Mouse (Mus musculus): ENCODE data around the gene Nav2. TPM values are rescaled to one million over a fixed set of nuclear protein-coding genes. Genes with fewer than 3 reads are reported as not detected.

Nav2 gene
- total and polyA plus RNA-seq, 3 experiments = 2.0 to 2.7 TPM; not detected in 1

GRCm38 (mm10) chr7:49046347-49046989 is 138.0 kb downstream of the Nav2 start:
- DNase-seq (ENCODE audit: low read depth, low spot score) = no peak
- H3K4me1 ChIP-seq (ENCODE audit: control insufficient read depth in 1 of 2, insufficient read depth in 2 of 2, low read length in 2 of 2) = no peaks in the 10 kb centered on the region
- H3K79me2 ChIP-seq (ENCODE audit: control insufficient read depth, insufficient read depth, low read length, poor library complexity) = no peaks in the 10 kb centered on the region
- H3K27ac ChIP-seq (ENCODE audit: control insufficient read depth, low read depth, low read length) = no peak overlapping the region
- no peaks in the 10 kb centered on the region for H3K36me3 ChIP-seq (ENCODE audit: control insufficient read depth in 1 of 2, insufficient read depth in 2 of 2, low read length in 2 of 2)
- TF ChIP-seq CHD1 (IDR thresholded peaks at IDR 0.05; ENCODE audit: low read depth, low read length) = no peak
- no peaks in the 10 kb centered on the region for H3K27me3 ChIP-seq (ENCODE audit: control insufficient read depth in 1 of 2, insufficient read depth in 2 of 2, low read length in 2 of 2)
- H3K9ac ChIP-seq (ENCODE audit: control insufficient read depth, low read depth, low read length, poor library complexity, severe bottlenecking) = no peak overlapping the region
- H3K9me3 ChIP-seq (replicated peaks; ENCODE audit: insufficient read depth, low read length) = no peaks in the 10 kb centered on the region
- no peak overlapping the region for H3K4me3 ChIP-seq (ENCODE audit: control insufficient read depth in 1 of 2, insufficient read depth in 1 of 2, low read depth in 2 of 2, low read length in 2 of 2)

- Histone ChIP-seq H3K27ac (ENCODE audit: control insufficient read depth, low read depth, low read length) (no peak overlapping the region), H3K9ac (ENCODE audit: control insufficient read depth, low read depth, low read length, poor library complexity, severe bottlenecking) (no peak overlapping the region), H3K4me1 (ENCODE audit: control insufficient read depth in 1 of 2, insufficient read depth in 2 of 2, low read length in 2 of 2) (no peaks in the 10 kb centered on the region), H3K27me3 (ENCODE audit: control insufficient read depth in 1 of 2, insufficient read depth in 2 of 2, low read length in 2 of 2) (no peaks in the 10 kb centered on the region), H3K9me3 (replicated peaks; ENCODE audit: insufficient read depth, low read length) (no peaks in the 10 kb centered on the region), H3K36me3 (ENCODE audit: control insufficient read depth in 1 of 2, insufficient read depth in 2 of 2, low read length in 2 of 2) (no peaks in the 10 kb centered on the region), H3K4me3 (ENCODE audit: control insufficient read depth in 1 of 2, insufficient read depth in 1 of 2, low read depth in 2 of 2, low read length in 2 of 2) (no peak overlapping the region), H3K79me2 (ENCODE audit: control insufficient read depth, insufficient read depth, low read length, poor library complexity) (no peaks in the 10 kb centered on the region)
- TF ChIP-seq USF1 (IDR thresholded peaks at IDR 0.05; ENCODE audit: low read depth, low read length) (no peak), JUND (IDR thresholded peaks at IDR 0.05; ENCODE audit: low read depth, low read length) (no peak), EP300 (IDR thresholded peaks at IDR 0.05; ENCODE audit: low read depth in 1 of 2, low read length in 2 of 2) (no peak), CTCF (IDR thresholded peaks at IDR 0.05 in 2 of 3, conservative IDR thresholded peaks at IDR 0.05 in 1 of 3; ENCODE audit: control insufficient read depth in 1 of 3, insufficient read depth in 1 of 3, low read depth in 2 of 3, low read length in 3 of 3, poor library complexity in 1 of 3, severe bottlenecking in 1 of 3) (no peak), ZMIZ1 (IDR thresholded peaks at IDR 0.05; ENCODE audit: low read depth, low read length) (no peak), MAX (IDR thresholded peaks at IDR 0.05; ENCODE audit: low read length) (no peak), TCF12 (IDR thresholded peaks at IDR 0.05; ENCODE audit: low read depth, low read length) (no peak), MYB (IDR thresholded peaks at IDR 0.05; ENCODE audit: low read depth, low read length) (no peak)
- no peak for DNase-seq (ENCODE audit: low read depth, low spot score)
These were observed 138.8 kb downstream of the Nav2 start for GRCm38 (mm10) chr7:49047336-49047735.

DNA sequence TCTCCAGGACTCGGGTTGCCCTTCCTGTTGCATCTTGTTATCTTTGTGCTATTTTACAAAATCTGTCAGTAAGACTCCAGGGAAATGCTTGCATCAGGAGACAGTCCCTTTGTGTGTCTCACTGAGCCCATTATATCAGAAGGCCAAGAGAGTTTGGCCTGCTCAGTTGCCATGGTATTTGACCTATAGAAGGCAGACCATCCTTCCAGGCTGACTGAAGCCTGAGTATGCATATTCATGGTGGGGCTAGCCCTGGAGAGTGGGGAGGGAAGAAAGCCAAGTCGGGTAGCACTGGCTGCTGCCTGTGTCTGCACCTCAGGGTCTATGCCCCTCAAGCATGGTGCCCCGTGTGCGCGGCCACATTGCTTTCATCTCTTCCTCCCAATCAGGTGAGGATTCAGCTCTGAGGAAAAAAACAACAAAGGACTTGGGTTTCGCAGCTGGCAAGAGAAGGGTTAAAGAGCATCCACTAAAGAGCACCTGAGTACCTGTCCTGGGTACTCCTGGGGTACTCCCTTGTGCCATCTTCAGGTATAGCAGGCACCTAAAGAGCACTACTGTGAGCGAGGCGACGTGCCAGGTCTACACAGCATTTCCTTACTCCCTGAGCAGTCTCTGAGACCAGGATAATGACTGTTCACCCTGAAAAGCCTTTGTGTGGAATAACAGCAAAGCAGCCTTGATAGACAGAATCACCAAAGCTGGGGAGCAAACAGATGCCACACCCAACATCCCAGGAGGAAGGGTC is 144.5 kb downstream of the Nav2 start:
- no peak overlapping the region for H3K9ac ChIP-seq (ENCODE audit: control insufficient read depth, low read depth, low read length, poor library complexity, severe bottlenecking)
- no peak overlapping the region for H3K4me3 ChIP-seq (ENCODE audit: control insufficient read depth in 1 of 2, insufficient read depth in 1 of 2, low read depth in 2 of 2, low read length in 2 of 2)
- H3K27ac ChIP-seq (ENCODE audit: control insufficient read depth, low read depth, low read length) = no peak overlapping the region
- TF ChIP-seq TCF12 (IDR thresholded peaks at IDR 0.05; ENCODE audit: low read depth, low read length) (no peak), MYC (IDR thresholded peaks at IDR 0.05; ENCODE audit: low read depth, low read length) (no peak), NELFE (IDR thresholded peaks at IDR 0.05; ENCODE audit: low read depth, low read length) (no peak), MYB (IDR thresholded peaks at IDR 0.05; ENCODE audit: low read depth, low read length) (no peak), NRF1 (IDR thresholded peaks at IDR 0.05; ENCODE audit: insufficient read depth, low read depth, low read length, poor library complexity, severe bottlenecking) (no peak), POLR2AphosphoS5 (IDR thresholded peaks at IDR 0.05; ENCODE audit: borderline replicate concordance, low read depth, low read length) (no peak), ZMIZ1 (IDR thresholded peaks at IDR 0.05; ENCODE audit: low read depth, low read length) (no peak), MAX (IDR thresholded peaks at IDR 0.05; ENCODE audit: low read length) (no peak), GATA1 (IDR thresholded peaks at IDR 0.05; ENCODE audit: low read depth, low read length) (no peak), JUND (IDR thresholded peaks at IDR 0.05; ENCODE audit: low read depth, low read length) (no peak), RAD21 (IDR thresholded peaks at IDR 0.05; ENCODE audit: low read depth, low read length) (no peak), ELF1 (IDR thresholded peaks at IDR 0.05; ENCODE audit: low read depth, low read length) (no peak)
- no peak for DNase-seq (ENCODE audit: low read depth, low spot score)
- no peaks in the 10 kb centered on the region for H3K4me1 ChIP-seq (ENCODE audit: control insufficient read depth in 1 of 2, insufficient read depth in 2 of 2, low read length in 2 of 2)
- H3K79me2 ChIP-seq (ENCODE audit: control insufficient read depth, insufficient read depth, low read length, poor library complexity) = no peaks in the 10 kb centered on the region
- H3K9me3 ChIP-seq (replicated peaks; ENCODE audit: insufficient read depth, low read length) = no peaks in the 10 kb centered on the region
- no peaks in the 10 kb centered on the region for H3K36me3 ChIP-seq (ENCODE audit: control insufficient read depth in 1 of 2, insufficient read depth in 2 of 2, low read length in 2 of 2)
- H3K27me3 ChIP-seq (ENCODE audit: control insufficient read depth in 1 of 2, insufficient read depth in 2 of 2, low read length in 2 of 2) = no peaks in the 10 kb centered on the region

Measured in MEL (cell line).